Mouse (Mus musculus): ENCODE data around the gene Ndufc2.

DNA sequence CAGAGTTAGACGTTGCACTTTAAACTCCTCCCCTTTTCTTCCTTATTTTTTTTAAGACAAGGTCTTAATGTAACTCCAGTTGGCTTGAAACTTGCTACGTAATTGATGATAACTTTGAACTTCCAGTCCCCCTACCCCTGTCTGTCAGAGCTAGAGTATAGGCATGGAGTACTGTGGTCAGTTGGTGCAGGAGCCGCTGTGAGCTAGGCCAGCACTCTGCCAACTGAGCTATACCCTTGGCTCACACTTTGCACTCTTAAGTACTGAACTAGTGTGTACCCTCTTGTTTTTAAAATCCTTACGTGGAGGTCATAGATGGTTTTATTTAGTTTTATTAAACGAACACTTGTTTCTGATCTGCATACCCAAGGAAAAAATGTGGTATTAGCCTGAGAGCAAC lies 20.5 kb upstream of the Ndufc2 start:
- TF ChIP-seq CTCF (IDR thresholded peaks at IDR 0.05) (no peak), EP300 (IDR thresholded peaks at IDR 0.05) (no peak)

Data from lung, postnatal 0 days (tissue).